Mouse (Mus musculus) right cerebral cortex, postnatal 14 days (tissue): ENCODE measurements around the gene Scamp3.
"Not testable (repeated sequence)": the region's sequence is repeated elsewhere in the genome, so short reads cannot be mapped to it uniquely, and the experiment has no call there.

Experiments used
- DNase-seq: peaks from one replicate; pipeline ENCODE4 v3.0.0; 2022

The Scamp3 gene

DNA sequence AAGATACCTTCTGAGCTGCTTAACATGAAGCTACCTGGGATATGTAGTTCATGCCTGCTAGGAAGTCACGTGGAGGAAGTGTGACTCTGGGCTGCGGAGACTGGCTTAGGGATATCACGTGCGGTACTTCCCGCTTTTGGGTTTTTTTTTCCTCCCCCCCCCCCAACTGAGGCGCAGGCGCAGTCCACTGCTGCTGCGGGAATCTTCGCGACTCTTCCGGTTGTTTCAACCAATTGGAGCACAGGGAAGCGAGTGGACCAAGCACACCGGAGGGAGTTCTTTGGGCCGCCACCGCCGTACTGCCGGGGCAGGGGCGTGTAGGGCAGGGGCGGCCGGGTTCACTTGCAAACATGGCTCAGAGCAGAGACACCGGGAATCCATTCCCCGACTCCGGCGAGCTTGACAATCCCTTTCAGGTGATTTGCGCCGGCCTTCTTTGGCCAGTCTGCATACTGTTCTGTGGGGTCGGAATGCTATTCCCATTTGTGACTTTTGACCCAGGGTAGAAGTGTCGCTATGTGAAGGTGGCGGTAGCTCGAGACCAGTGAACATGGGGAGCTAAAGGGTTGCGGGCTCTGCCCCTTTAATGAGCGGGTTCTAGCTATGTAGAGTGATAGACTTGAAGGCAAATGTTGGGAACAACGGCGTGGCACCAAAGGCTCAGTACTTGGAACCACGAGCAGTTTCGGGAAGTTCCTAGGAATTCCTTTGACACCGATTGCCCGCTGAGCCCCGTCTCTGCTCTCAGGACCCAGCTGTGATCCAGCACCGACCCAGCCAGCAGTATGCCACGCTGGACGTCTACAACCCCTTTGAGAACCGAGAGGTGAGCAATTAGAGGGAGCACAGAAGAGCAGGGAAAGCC is at the start of gene Scamp3:
Gene Scamp3 (plus strand): TSS at position 232 of the 865 bp plus-strand sequence.
- DNase-seq = peak; percentile 80

DNA sequence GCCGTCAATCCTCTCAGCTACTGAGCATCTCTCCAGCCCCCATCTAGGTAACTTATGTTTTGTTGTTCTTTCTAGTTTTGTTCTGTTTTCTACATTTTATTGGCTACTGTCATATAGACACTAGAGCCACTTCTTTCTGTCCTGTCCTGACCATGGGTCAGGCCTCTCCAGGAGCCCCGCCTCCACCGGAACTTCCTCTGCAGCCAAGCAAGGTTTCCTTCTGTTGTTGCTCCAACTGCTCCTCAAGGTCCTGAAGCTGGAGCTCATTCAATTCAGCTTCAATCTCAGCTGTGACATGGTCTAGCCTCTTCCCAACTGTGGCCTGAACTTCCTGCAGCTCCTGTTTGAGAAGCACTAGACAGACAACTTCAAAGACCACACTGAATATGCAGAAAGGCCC is 47.4 kb upstream of the Scamp3 start:
- no peak for DNase-seq

DNA sequence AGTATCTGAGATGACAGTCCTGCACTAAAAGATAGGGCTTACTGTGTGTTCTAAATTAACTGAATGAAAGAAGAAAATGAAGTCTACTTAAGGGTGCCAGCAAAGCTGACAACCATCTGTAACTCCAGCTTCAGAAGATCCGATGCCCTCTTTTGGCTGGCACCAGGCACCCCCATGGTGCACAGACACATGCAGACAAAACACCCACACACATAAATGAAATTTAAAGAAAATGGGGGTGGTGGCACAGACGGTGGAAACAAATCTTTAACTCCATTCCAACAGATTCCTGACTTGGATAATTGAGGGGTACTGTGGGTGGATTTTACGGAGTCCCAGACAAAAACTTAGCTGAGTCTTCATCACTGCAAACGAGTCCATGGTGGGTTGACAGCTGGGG is 45.5 kb upstream of the Scamp3 start:
- DNase-seq = no peak

DNA sequence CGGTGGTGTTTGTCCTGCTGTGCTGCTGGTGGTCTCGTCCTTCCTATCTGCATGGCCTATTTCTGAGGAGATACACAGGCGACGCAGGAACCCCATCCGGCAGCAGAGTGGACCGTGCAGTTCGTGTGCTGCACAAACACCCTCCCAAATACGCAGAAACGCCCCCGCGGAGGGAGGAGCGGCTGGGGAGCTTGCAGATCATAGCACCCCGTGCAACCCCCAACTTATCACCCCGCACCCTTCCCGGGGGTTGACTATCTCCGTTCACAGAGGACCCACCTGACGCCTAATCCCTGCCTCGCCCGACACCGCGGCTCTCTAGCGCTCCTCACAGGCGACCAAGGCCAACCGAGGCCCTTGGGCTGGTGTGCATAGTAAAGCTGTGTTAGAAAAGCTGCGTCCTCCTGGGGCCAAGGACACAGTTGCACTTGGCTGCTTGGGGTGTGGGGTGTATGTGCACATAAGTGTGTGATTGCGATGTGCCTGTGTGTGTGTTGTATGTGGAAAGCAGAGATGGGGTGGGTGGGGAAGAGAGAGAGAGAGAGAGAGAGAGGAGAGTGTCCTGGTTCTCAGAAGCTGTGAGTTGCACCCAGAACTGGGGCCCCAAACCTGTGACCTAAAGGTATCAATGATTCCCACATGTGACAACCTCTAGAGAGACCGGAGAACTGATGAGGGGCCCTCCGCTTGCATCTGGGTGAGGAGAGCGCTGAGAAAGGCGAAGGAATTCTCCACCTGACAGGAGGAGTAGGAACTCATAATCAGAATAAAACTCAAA is 44.8 kb upstream of the Scamp3 start:
- peak; percentile 51 for DNase-seq

DNA sequence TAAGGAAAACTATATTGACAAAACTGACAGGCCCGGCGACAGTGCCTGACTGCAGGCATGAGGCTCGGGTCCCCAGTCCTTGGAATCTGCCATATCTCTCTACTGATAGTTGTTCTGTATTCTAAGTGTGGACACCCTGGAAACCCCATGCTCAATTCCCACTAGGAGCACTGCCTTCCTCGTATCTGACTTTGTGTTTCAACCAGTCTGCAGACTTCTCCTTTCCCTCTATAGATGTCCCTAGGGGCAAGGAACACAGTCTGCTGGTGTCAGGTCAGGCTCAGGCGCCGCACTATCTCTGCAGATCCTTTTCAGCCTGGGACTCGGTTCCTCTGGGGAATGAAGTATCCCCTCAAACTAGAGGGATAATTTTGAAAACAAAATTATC is 44.2 kb upstream of the Scamp3 start:
- no peak for DNase-seq

DNA sequence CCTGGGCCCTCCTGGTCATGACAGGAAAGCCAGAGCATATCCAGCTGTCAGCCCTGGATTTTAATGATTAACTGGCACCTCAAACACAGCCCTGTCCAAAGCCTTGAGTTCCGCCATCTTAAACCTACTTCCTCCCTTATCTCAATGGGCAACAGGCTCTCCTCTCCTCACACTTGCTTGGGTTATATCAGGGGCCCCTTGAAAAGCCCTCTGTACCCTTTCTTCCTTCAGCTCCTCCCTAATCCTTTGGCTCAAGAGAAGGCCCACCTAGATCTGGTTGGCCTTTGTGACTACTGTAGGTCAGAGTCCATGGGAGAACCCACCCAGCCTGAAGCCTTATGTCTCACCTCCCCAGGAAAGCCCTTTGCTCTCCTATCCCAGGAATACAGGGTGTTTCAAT is 43.5 kb upstream of the Scamp3 start:
- no peak for DNase-seq

DNA sequence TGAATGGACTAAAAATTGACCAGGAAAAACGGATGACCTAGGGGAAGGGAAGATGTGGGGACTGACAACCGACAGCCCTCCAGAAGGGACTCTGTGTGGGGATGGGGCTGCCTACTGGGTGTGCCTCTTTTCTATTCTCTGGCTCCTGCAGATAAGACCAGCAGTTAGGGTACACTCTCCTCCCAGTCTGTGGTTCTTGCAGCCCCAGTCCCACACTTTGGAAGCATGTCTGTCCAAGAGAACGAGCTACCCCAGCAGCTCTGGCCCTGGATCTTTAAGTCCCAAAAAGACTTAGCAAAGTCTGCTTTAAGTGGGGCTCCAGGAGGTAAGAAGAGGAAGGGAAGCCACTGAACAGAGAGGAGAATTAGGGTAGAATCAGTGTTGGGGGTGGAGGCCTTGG is 41.3 kb upstream of the Scamp3 start, which contains the start of gene Pklr:
Gene Pklr (plus strand): TSS at position 185 of the 400 bp plus-strand sequence.
- DNase-seq = no peak

DNA sequence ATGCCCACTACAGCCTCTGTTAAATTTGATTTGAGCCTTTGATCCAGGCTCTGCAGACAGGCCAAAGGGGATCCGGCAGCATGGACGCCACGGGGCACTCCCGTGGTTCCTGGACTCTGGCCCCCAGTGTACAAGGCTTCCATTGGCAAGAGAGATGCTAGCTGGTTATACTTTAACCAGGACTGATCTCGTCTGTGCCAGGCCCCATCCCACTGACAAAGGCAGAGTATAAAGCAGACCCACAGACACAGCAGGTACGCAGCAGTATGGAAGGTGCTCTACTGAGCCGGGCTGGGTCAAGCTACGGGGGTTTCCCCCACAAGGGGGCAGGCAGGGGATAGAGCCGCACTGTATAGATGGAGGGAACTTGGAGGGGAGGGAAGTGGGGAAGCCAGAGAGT is 40.9 kb upstream of the Scamp3 start:
- DNase-seq = no peak

DNA sequence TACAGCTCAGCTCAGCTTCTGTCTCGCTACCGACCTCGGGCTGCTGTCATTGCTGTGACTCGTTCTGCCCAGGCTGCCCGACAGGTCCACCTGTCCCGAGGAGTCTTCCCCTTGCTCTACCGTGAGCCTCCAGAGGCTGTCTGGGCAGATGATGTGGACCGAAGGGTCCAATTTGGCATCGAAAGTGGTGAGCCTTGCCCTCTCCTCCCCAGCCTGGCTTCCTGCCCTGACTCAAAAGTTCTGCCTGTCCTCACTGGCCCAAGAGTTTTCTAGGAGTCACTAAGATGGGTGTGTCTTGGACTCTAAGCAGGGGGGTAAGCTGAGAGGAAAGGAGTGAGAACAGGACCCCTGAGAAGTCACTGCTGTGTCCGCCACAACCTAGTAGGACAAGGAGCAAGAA is 32.5 kb upstream of the Scamp3 start:
- DNase-seq = no peak

DNA sequence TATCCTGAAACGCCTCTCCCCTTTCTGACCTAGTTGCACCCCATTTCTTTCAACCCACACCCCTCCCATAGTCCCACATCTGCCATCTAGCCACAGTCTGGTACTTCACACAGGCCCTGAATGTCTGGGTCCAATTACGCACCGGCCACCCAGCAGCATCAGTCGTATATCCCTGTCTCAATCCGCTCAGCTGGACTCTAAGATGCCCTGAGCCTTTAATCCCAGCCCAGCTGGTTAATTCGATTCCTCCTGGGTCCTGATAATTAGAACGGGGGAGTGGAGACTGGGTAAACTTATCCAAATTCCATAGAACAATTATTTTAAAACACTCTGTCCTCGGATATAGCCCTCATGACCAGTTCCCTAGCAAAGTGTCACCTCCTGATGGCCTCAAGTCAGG is 31.7 kb upstream of the Scamp3 start:
- no peak for DNase-seq

DNA sequence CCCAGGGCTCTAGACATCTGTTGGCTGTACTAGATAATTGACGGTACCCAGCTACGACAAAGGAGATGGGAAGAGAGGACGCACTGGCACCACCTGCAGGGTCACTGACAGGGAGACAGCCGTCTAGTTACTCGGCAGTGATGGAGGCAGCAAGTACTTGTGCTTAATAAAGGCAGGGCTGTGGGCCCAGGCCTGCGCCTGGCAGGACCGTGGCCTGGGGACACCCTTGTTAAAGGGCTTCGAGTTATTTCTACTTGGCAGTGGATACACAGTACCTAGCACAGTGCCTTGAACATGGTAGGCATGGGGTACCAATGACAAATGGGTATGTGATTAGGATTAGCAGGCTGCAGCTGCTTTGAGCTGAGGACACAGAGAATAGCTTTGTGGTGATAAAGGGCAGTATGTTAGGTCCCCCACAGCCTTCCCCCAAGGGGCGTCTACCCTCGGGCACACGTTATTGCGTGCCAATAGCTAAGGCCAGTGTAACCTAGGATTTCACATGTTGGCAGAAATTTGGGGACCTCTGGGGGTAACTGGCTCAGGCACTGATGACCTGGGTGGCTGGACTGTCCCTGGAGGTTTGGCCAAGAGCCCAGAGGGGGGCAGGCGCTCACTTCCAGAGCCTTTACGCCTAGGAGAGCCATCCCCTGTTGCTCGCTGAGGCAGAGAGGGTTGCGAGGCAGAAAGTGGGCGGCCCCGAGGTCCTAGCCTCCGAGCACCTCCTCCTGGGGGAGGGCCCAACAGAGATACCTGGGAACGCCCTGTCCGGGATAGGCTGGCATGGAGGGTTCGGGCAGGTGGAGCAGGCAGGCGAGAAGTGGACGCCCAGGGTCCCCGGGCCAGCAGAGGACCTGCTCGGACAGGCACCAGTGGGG is 29.9 kb upstream of the Scamp3 start:
- DNase-seq = no peak

DNA sequence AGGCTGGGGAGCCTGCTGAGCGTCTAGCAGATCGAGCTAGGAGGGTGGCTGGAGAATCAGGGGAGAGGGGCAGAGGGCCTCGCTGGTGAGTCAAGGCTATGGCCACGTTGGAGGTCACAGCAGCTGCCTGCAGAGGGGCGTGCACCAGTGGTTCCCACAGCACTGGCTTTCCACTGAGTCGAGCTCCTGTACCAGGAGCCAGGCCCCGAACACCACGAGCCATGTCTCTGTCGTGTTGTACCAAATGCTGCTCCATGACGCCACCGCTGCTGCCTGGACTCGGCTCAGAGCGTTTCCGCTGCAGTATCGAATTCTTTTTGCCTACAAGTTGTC is 29.3 kb upstream of the Scamp3 start:
- no peak for DNase-seq

DNA sequence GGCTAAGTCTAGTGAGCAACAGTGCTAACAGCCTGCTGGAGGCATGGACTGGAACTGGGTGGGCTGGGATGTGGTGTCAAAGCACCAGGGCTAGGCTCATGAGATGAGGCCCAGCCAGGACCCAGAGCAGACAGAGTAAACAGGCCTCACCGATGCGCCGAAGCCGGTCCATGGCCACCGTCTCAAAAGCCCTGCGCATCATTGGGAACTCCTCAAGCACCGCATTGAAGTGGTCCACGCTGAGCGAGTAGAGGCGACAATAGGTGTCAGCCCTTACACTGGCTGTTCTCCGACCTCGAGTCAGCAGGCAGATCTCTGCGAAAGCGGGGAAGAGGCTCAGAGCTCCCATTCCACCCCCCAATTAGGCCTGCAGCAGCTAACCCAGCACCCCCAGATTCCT is 28.7 kb upstream of the Scamp3 start:
- no peak for DNase-seq

DNA sequence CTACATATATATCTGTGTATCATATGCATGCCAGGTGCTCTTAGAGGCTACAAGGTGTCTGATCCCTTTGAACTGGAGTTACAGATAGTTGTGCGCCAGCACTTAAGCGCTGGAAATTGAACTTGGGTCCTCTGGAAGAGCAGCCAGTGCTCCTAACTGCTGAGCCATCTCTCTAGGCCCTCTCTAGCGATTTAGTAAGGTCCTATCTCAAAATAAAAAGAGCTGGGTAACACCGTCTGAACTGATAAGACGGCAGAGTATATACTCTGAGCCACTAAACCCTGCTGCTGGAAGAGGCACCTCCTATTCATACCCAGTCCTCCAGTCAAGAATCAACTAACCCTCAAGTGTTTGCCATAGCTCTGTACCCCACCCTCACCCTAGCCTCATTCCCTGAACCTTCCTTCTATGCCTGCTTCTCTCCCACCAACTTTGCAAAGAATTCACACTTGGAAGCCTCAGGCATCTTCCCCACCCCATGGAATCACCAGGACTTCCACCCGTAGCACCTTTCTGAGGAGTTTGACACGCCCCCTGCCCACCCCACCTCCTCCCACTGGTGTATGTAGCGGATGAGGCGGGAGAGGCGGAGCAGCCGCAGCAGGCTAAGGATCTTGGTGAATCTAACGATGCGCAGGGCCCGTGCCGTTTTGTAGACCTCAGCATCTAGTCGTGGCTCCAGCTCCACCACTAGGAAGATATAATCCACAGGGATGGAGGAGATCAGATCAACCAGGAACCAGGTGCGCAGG is 25.0 kb upstream of the Scamp3 start:
- DNase-seq = no peak

DNA sequence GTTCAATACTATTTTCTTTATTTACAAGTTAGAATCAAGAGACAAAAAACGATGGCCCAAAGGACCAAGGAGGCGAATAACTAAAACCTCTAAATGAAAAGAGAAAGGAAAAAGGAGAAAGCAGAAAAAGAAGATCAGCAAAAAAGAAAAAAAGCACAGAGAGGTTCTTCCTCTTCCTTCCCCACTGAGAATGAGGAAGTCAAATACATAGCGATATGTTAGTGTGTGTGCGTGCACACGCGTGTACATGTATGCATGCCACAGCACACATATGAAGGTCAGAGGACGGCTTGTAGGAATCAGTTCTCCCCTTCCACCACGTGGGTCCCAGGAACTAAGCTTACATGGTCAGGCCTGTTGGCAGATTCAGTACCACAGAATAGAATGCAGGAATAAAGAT is 20.3 kb upstream of the Scamp3 start:
- DNase-seq = no peak

DNA sequence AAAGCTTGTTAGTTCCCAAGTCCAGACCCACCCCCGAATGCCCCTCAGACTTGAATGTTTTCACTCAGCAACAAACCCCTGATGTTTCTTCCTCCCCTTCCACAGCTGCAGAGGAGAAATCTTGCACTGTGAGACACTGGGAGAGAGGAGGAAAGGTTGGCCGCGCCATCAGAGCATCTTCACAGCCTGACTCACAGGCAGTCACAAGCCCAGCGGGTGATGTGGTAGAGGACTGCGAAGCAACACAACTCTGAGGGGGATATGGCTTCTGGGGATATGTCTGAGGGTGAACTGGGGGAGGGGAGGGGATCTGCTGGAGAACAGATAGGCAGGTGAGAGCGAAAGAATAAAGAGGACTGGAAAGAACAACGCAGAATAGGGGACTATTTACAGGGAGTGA is 18.6 kb upstream of the Scamp3 start:
- no peak for DNase-seq

DNA sequence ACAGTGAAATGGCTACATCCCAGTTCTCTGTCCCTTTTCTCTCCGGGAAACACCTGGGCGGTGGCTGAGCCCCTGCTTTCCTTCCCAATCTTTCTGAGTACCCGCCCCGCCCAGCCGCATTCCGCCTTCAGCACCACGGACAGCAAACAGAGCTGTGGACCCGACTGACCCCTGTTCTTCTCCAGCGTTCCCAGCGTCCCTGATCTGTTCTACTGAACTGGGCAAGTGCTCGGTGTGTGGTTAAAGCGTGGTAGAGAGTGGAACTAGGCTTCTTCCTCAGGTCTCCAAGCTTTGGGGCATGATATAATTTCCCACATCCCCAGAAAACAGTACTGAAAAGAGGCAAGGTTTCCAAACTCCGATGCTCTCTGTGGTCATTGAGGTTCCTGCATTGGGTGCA is 18.1 kb upstream of the Scamp3 start:
- no peak for DNase-seq

DNA sequence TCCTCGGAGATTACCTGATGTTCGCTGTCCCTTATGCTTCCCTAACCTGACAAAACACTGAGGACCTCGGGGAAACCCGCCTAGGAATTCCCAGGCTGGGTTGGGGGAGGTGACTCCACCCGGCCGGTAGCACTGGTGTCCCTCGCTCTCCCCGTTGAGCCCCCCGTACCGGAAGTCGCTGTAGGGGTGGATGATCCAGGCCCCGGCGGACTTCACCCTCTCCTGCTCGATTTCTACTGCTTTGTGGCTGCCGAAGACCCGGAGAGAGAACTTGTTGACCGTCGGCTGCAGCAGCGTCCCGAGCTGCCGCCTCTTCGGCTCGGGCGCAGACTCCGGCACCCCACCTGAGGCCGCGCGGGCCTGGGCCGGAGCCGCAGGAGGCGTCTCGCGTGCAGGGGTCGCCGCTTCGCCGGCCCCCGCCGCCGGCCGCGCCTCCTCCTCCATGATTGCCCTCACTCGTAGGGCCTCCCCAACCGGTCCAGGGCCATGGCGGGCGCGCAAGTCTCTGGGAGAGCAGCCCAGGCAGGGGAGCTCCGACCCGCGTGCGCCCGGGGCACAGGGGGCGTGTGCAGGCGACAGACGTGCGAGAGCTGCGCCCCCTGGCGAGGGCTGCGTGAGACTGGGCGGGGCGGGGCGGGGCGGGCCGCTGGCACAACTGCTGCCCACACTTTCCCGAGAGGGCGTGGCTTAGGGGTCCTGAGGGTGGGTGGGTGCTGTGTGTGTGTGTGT is 17.5 kb upstream of the Scamp3 start, which contains the start of gene Hcn3:
Gene Hcn3 (minus strand): TSS at position 581 of the 729 bp plus-strand sequence.
- DNase-seq = peak; percentile 74

DNA sequence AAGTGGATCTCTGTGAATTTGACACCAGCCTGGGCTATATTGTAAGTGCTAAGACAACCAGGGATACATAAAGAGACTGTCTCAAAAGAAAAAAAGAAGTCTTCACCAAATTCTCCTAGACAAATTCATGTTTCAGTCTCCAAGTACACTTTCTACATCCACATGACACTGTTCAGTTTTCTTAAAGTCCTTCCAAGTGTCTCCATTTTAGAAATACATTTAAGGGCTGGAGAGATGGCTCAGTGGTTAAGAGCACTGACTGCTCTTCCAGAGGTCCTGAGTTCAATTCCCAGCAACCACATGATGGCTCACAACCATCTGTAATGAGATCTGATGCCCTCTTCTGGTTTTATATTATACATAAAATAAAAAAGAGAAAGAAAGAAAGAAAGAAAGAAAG is 16.1 kb upstream of the Scamp3 start:
- DNase-seq = not testable (repeated sequence)

DNA sequence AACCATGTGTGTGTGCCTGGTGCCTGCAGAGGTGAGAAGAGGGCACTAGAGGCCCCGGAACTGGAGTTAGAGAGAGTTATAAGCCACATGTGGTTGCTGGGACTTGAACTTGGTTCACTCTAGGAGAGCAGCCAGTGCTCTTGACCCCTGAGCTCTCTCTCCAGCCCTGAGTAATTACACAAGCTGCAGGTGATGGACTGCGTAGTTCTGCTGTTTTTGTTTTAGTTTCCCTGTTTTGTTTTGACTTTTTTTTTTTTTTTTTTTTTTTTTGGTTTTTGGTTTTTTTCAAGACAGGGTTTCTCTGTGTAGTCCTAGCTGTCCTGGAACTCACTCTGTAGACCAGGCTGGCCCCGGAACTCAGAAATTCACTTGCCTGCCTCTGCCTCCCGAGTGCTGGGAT is 15.5 kb upstream of the Scamp3 start:
- DNase-seq = no peak

DNA sequence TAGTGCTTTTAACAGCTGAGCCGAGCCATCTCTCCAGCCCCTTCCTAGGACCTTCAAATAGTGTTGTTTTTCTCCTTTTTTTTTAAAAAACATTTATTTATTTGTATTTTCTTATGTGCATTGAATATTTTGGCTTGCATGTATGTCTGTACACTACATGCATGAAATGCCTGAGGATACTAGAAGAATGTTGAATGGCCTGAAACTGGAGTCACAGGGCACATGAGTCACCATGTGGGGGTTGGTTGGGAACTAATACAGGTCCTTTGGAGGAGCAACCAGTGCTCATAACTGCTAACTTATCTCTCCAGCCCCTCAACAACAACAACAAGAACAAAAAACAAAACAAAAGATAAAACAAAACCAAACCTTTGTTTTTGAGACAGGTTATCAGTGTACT is 14.2 kb upstream of the Scamp3 start:
- no peak for DNase-seq
